Mouse (Mus musculus) cortical plate, adult 2 months (tissue): ENCODE measurements around the gene Tex37.

Experiments used
- CTCF ChIP-seq: fragments of 200-500 bp; IDR thresholded peaks from 2 replicates; pipeline ENCODE4 v1.5.1; 2011; ENCODE audit warnings: mild to moderate bottlenecking, control low read depth, low read length; ENCODE audit not compliant: insufficient read depth; ENCODE audit errors: extremely low read depth
- POLR2A ChIP-seq: fragments of 200-500 bp; IDR thresholded peaks from 2 replicates; pipeline ENCODE4 v1.6.1; 2011; ENCODE audit warnings: mild to moderate bottlenecking, low read length, control low read depth; ENCODE audit not compliant: insufficient read depth; ENCODE audit errors: extremely low read depth

DNA sequence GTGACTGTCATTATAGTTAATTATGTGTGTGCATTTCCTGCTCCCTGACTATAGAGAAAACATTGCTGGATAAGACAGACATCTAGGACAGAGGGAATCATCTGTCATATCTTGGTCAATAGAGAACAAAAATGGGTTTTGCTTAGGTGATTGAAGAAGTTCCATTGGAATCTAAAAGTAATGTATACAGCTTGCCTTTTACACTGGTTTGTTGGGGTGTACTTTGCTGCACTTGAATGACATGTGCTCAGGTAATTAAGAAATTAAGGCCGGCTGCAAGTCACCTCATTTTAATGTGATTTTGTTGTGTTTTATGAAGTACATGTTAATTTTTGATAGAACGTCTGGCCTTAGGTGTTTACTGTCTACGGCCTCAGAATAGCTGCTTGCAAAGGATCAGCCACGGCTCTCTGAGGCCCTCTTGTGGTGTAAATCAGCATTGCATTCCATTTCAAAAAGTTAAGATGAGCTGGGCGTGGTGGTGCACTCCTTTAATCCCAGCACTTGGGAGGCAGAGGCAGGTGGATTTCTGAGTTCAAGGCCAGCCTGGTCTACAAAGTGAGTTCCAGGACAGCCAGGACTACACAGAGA is 37.9 kb downstream of the Tex37 start:
- TF ChIP-seq CTCF, result peak; percentile 91
- TF ChIP-seq POLR2A, result no peak
